Mouse (Mus musculus): ENCODE measurements around the gene Il23r.

GRCm38 (mm10) chr6:67471242-67471641, 20.4 kb downstream of the Il23r start:
- no peak for TF ChIP-seq FLI1 (IDR thresholded peaks at IDR 0.05; ENCODE audit: low read length)
- TF ChIP-seq GATA1 (IDR thresholded peaks at IDR 0.05; ENCODE audit: borderline replicate concordance, low read length), result no peak

All from megakaryocyte, embryonic 14.5 days (primary cell).